Mouse (Mus musculus): ENCODE measurements around the gene Ccnd1. TPM values are rescaled to one million over a fixed set of nuclear protein-coding genes. Genes with fewer than 3 reads are reported as not detected.

Ccnd1 gene
- total RNA-seq (2022): 10 to 100 TPM; 38.1 to 47.4 (median 43.6) TPM

DNA sequence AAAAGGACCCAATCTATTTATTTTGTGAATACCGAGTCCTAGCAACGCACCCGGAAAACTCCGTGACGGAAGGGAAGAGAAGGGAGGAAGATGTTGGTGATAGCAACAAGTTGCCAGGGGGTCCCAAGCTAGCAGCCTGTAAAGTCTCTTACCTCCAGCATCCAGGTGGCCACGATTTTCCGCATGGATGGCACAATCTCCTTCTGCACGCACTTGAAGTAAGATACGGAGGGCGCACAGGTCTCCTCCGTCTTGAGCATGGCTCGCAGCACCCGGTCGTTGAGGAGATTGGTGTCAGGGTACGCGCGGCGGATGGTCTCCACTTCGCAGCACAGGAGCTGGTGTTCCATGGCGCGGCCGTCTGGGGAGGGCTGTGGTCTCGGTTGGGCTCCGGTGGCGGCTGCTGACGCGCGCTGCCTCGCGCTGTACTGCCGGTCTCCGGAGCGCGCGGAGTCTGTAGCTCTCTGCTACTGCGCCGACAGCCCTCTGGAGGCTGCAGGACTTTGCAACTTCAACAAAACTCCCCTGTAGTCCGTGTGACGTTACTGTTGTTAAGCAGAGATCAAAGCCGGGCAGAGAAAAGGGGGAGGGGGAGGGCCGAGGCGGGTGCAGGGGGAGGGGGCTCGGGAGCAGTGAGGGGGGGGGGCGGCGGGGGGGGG lies at the start of gene Ccnd1:
TSS of gene Ccnd1 (minus strand) at position 582 of the 659 bp plus-strand sequence.
- DNase-seq (ENCODE audit: low spot score in 2 of 2): peak in 1 of 2 experiments; percentile 35

DNA sequence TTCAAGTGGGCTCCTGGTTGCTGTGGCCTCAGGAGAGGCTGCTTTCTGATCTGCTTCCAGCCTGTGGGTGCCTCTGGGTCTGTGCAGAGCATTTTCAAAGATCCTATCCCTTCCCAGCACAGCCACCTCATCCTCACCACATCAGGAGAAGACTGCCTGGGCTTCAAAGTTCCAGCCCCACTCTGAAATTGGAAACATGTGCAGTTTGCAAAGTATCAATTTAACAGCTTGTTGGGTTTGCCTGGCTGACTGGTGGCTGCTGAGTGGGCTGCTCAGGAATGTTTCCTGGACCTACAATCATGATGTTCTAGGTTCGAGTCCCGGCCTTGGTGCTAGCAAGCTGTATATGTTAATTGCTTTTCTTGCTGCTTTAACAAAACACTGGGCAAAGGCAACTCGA lies 49.1 kb upstream of the Ccnd1 start:
- DNase-seq (ENCODE audit: low spot score in 2 of 2): no peak

DNA sequence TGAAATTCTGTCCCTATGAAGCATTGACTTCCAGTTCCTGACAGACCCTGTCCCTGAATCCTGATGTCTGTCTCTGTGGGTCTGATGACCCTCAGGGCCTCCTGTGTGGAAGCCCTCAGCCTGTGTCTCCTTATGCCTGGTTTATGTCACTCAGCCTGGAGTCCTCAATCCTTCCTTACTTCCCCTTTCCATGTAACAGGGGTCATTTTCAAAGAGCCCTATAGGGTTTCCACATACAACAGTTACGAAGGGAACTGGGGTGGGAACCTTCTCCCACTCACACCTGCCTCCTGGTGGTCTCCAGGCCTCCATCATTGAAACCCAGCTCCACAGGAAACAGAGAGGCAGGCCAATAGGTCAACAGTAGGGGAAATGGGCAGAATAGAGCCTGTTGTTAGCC lies 45.4 kb upstream of the Ccnd1 start:
- no peak for DNase-seq (ENCODE audit: low spot score in 2 of 2)

DNA sequence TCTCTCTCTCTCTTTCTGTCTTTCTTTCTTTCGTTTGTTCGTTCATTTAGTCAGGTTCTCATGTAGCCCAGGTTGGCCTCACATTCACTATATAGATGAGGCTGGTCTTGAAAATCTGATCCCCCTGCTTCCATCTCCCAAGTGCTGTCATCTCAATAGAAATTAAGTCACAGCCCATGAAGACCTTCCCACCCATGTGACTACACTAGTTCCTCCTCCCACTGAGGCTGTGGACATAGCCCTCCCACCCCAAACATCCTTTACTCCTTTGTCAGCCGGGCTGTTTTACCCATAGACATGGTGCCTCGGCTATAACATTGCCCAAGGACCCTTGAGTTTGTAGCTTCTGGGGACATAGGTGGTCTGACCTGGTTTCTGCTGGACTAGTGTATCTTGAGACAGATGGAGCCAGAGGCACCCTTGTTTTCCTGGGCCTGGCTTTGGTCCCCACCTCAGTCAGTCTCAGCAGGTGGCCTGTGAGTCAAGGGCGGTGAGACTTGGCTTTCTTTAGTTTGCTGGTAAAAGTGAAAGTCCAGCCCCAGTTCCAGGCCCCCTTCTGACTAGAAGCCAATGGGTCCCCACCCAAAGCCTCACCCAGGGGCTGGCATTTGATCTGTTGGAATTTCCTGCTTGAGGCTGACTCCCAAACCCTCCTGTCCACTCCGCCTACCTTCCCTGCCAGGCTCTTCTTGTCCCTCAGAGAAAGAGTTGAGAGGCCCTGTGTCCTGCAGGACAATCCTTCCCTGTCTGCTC lies 42.8 kb upstream of the Ccnd1 start:
- no peak for DNase-seq (ENCODE audit: low spot score in 2 of 2)

DNA sequence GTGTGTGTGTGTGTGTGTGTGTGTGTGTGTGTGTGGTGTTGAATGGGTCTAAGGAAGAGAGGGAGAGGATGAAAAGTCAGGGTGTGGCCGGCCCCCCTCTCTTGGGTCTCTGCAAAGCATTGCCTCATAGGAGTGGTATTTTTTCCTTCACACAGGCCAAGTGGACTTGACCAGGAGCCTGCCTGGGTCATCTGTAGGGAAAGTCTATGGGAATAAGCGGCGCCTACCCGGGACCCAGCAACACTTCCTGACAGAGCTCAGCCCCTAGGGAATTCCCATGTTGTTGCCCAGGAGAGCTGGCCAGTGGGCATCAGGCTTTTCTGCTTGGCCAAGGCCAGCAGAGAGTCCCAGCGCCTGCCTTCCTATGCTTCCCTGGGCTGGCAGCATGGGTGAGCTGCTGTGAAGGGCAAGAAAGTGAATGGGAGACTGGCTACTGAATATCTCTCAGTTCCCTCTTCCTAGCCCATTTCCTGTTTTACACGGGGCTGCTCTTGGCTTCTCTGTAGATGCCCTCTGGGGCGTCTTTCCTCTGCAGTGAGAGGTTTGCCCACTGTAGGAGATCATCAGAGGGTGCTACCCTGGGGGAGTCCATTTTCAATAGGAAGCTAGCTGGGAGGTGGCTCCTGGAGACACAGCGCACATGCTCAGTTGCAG lies 41.8 kb upstream of the Ccnd1 start:
- DNase-seq (ENCODE audit: low spot score in 2 of 2): no peak

DNA sequence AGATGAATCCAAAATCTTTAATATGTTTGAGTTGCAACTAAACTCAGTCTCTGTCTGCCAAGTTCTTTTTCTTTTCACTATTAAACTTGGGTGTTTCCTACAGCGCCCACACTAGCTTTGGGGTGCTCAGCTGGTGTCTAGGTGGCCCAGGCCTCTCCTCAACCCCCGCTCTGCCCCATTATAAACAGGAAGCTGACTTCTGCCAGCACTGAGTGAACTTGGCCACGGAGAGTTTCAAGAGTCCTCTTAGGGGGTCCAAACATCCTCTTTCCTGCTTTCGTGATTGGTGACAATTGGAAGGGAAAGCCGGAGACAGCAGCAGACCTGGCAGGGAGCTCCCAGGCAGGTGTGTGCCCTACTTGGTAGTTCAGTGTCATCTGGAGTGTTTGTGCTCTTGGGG lies 40.1 kb upstream of the Ccnd1 start:
- no peak for DNase-seq (ENCODE audit: low spot score in 2 of 2)

DNA sequence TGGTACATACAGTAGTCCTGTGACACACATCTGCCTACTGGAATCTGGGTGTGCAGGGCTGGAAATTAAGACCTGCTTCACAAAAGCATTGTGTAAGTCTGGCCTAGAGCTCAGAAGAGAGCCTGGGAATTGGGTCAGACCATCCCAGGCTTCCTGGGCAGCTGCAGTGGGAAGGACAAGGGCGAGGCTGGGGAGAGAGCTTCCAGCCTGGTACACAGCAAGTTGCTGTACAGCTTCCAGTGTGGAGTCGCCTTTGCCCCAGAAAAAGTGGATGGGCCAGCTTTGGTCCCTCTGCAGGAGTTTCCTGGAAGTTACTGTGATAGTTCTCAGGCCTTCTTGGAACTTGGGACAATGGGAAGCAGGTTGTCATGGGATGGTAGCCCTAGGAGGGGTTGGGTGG lies 37.4 kb upstream of the Ccnd1 start:
- DNase-seq (ENCODE audit: low spot score in 2 of 2): no peak

DNA sequence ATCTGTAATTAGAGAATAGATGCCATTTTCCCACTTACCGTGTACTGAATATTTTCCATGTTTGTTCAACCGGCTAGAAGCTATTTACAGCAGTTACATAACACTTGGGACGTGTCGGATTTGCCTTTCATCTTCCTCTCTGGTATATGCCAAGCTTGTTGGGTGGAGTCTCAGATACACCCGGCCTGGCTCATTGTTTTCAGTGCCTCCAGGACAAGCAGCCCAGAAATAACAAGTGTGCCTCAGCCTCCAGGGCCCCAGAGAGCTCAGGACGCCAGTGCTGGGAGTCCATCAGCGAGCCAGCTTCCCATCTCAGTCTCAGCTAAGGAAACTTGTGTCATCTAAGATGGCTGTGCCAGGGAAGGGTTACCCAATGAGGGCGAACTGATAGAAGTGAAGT lies 33.7 kb upstream of the Ccnd1 start:
- DNase-seq (ENCODE audit: low spot score in 2 of 2): no peak

DNA sequence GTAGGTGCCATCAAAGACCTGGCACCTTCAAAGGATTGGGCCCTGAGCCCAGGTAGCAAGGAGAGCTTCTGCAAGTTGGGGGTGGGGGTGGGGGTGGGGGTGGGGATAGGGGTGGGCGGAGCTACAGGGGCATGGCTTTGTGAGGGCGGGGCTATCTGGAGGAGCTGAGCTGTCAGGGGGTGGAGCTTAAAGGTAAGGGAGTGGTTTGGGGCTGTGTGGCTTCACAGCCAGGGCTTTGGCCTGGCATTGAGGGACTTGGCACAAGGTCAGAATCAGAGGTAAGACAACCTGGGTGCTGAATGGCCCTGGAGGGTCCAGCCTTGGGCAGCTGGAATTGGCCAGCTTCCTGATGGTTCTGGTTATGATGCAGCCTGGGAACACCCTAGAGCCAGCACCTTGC lies 32.0 kb upstream of the Ccnd1 start:
- no peak for DNase-seq (ENCODE audit: low spot score in 2 of 2)

DNA sequence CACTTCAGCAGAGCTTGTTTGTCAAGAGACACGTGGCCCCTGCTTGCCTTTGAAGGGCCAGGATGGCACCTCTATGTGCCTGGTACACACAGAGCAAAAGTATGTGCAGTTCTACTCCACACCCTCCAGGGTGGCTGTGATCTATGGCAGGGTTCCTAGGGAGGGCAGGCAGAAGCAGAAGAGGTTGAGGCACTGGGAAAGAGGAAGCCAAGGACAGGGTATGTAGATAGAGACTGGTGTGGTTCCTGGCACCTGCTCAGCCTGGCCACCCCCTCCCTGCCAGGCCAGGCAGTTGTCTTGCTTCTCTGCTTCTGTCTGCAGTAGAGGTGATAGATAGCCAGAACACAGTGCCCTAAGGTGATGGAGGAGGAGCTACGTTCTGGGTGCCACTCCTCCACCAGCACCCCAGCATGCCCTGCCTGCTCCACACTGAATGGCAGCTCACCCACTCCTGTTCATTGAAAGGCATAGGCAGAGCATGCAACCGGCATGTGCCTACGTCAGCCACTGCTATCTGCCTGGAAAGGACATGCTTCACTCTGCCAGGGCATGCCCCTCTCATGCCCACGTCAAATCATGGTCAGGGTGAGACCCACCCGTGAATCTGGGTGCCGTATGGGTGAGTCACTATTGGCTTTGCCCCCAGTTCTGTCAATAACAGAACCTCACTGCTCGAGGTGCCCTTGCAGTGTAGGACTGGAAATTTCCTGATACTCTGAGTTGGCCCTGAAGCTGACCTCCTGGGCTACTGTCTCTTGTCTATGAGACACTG lies 31.5 kb upstream of the Ccnd1 start:
- no peak for DNase-seq (ENCODE audit: low spot score in 2 of 2)

DNA sequence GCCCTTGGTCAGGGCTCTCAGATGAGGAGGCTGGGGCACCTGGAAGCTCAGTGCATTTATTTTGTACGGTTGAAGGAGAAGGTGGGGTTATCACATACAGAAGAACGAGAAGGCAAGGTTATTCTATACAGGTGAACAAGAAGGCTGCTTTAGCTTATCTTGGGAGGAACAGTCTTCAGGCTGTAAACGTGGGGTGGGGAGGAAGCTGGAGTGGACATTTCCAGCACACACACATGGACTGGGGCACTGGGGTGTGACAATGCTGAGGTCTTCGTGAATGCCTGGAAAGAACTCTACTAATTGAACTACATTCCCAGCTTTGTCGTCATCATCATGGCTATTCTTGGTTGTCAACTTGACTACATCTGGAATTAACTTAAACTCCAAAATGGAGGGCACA lies 26.2 kb upstream of the Ccnd1 start:
- DNase-seq (ENCODE audit: low spot score in 2 of 2): no peak

DNA sequence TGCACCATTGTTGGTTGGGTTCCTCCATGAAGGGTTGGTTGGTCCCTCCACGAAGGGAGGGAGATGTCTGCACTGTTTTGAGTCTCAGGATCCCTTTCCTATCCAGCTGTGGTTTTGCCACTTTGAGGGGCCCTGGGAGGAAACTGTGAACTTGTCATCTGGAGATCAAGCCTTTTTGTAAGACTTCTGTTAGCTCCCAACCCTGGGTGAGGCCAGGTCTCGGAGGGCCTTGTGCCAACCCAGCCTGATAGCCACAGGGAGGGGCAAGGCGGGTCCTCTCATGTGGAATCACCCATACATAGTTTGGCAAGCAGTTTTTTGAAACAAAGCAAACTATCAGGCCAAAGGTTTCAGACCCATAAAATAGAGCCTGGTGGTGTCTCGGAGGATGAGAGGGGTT lies 24.6 kb upstream of the Ccnd1 start:
- DNase-seq (ENCODE audit: low spot score in 2 of 2): no peak

DNA sequence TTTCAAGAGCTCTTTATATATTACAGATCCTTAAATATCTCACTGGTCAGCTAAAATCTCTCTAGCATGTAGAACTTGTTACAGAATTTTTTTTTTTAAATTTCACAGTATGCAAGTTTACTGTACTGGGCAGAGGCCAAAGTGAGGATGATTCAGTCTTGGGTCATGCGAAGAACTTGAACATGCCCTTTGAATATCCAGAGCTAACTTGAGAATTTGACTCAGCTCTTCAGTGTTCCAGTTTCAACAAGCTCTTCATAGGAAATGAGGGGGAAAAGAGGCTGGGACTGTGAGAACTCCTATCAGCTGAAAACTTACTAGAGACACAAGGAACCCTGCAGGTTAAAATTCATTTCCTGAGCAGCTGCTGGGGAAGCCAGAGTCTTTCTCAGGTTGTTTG lies 24.2 kb upstream of the Ccnd1 start:
- DNase-seq (ENCODE audit: low spot score in 2 of 2): no peak

DNA sequence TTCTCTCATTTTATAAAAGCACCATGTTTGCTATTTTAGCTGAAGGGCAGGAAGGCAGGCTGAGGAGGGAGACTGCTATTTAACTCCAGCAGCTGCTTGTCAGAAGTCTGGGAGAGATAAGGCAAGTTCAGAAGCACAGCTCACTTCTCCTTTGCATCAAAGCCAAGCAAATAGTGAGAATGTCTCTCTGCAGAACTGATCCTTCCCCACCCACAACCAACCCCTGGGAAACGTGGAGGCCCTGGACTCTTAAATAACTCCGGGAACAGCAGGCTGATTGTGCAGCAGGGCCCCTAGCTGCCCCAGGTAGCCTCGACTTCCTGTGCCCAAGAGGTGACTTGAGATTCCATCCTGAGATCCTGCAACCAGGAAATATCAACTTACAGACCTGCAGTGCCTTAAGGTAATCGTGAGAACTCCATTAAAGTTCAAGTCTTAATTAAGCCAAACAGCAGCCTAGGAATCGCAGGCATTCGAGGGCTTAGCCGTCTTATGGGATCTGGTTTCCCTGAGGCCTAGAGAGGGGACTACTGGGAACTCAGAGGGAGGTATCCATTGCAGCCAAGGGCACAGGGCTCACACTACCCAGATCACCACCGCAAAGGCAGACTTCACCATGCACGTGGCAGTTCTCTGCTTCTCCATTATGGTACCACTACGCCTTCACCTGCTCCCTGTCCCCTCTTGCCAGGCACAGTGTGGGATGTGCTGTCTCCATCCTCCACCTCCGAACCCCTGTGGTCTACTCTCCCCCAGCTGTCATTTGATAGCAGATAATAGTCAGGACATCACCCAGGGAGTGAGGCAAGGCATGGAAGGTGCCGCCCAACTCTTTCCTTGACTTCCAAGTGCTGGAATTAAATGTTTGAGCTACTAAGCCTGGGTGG lies 19.0 kb upstream of the Ccnd1 start:
- DNase-seq (ENCODE audit: low spot score in 2 of 2): no peak

DNA sequence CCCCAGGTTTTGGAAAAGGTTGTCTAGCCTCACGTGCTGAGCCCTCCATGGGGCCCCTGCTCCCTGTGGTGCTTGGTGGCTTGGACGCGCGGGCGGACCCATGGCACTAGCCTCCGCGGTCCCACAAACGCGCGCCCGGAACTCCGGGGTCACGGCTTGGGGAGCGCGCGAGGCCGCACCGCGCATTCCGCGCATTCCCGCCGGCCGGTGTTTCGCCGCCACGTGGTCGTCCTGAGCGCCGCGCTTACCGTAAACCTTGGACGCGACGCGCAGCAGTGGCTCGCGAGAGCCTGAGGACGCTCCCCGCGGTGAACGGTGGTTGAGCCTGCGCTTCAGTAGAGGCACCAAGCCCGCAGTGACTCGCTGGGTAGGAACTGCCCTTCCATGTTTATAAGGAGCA lies 3.5 kb upstream of the Ccnd1 start:
- peak in 1 of 2 experiments; percentile 32 for DNase-seq (ENCODE audit: low spot score in 2 of 2)

DNA sequence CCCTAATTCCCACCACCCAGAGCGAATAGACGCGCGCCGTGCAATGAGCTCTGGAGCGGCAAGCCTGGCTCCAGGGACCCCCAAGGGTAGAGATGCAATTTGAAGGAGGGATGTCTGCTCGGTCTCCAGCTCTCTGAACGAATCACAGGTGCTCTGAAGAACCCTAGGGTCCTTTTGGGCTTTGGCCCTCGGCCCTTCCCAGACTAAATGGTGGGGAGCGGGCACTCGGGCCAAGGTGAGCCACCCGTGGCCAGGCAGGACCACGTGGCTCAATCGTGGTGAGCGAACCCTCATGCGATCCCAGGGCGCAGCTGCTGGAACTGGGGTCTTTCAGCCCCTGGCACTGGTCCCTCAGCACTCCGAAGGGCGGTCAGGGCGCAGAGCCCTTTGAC lies 3.0 kb upstream of the Ccnd1 start:
- DNase-seq (ENCODE audit: low spot score in 2 of 2): no peak

DNA sequence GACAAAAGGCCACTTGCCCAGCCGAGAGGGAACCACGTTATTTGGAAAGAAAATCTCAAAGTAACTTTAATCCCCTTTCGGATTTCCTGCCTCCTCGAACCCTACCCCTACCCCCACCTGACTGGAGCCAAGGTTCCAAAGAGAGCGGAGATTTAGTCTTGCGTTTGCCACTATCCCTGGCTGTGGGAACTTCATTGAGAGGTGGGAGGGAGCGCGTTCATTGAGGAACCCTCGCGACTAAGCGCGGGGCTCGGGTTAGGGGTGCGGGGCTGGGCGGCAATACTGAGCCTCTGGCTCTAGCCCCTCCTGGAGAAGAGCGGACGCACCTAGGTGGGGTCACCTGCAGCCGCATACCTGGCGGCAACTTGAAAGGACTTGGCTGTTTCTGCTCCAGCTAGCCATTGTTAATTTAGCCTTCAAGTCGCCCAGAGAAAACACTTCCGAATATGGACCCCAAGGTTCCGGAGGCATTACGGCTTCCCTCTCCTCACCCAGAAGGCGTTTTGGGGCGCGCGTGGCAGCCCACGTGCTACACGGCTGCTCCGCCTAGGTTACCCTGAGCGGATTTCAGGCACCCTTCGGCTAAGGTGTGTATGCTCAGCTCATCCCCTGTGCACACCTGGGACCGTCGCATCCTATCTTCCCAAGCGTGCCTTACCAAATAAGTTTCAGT lies 2.5 kb upstream of the Ccnd1 start:
- DNase-seq (ENCODE audit: low spot score in 2 of 2): no peak

DNA sequence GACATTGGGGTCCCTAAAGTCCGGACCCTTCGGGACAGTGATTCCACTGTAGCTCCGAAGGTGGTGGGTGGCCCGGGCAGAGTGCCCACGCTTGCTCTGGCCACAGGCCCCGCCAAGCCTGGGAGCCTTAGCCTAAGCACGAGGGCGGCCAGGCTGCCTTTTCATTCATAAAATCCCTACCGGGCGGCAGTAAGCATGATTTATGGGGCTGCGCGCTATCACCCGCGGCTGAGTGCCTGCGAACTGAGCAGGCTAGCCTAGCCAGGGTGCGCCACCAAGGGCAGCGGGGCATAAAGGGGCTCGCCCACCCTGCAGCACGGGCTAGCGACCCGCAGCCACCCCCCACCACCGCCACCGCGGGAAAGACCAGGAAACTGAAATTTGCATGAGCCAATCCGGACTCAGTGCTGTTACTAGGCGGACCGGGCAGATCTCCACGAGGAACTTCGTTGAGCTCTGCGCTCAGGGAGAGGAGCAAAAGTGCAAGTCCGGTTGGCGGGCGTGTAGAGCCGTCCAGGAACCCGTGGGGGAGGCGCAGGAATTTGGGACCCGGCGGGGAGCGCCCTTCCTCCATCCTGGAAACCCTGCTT lies 1.6 kb upstream of the Ccnd1 start:
- DNase-seq (ENCODE audit: low spot score in 2 of 2): peak in 1 of 2 experiments; percentile 51

DNA sequence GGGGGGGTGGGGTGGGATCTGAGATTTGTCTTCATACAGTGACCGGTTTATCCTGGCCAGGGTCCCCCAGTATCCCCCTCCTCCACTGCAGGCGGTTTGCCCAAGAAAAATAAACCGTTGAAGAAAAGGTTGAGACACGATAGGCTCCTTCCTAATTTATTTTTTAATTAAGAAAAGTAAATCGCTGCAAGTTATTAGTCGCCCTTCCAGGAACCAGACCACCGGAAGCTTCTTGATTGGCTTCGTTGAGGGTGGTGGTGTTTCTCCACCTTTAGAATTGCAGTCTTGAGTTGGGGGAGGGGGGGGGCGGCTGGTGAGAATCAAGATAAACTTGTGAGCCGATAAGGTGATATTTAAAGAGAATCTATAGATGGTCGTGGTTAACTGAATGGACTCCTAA lies 860 bp upstream of the Ccnd1 start:
- no peak for DNase-seq (ENCODE audit: low spot score in 2 of 2)

DNA sequence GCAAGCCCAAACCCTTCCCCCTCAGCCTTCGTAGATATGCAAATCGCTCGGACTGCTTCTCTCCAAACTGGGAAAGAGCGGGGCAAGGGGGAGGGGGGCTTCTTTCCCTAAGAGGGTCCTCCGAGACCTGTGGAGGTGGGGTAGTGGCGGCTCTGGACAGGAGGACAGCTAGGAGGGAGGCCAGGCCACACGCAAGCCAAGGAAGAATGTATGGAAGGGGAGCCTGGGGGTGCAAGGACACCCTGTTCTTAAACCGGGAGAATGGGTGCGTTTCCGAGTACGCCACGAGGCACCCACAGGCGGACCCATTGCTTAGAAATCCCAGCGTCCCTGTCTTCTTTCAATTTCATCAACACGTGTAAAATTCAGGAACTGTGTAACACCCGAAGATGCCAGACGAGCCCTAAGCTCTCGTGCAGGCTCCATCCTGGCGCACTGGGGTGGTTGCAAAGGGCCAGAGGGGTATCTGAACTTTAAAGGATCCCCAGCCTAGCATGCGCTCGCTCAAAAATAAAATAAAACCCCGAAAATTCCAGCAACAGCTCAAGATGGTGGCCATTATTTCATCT lies 362 bp upstream of the Ccnd1 start:
- DNase-seq (ENCODE audit: low spot score in 2 of 2): peak in 1 of 2 experiments; percentile 11

All from left cerebral cortex, adult 8-10 months (tissue).